Mouse (Mus musculus) bone marrow macrophage, adult 2 months (primary cell): Measurements from ENCODE around the gene Lcmt1.

Source experiments
- CTCF ChIP-seq: IDR thresholded peaks from 2 replicates; pipeline ENCODE4 v1.5.1; 2012; ENCODE audit warnings: low read depth, mild to moderate bottlenecking, low read length, moderate library complexity
- POLR2A ChIP-seq: IDR thresholded peaks from 2 replicates; pipeline ENCODE4 v1.6.1; 2012; ENCODE audit warnings: mild to moderate bottlenecking, low read depth, low read length, borderline replicate concordance

DNA sequence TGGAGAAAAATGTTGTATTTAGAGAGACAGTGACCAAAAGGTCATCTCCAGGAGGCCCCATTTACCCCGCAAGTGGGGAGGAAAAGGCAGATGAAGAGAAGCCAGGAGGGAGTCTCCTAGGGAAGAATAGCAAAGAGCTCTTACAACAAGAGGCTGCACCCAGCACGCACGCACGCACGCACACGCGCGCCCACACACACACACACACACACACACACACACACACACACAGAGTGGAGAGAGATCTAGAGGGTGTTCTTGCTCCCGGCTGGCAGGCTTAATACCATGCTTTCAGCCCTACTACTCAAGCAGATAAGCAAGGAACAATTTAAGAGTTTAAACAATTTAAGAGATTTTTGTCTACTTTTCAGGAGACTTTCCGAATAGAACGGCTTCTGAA lies 19.8 kb upstream of the Lcmt1 start:
- TF ChIP-seq CTCF: no peak
- TF ChIP-seq POLR2A: no peak
